Comparison of ENCODE assay signal across 8 mouse cellular contexts in the genomic region with DNA sequence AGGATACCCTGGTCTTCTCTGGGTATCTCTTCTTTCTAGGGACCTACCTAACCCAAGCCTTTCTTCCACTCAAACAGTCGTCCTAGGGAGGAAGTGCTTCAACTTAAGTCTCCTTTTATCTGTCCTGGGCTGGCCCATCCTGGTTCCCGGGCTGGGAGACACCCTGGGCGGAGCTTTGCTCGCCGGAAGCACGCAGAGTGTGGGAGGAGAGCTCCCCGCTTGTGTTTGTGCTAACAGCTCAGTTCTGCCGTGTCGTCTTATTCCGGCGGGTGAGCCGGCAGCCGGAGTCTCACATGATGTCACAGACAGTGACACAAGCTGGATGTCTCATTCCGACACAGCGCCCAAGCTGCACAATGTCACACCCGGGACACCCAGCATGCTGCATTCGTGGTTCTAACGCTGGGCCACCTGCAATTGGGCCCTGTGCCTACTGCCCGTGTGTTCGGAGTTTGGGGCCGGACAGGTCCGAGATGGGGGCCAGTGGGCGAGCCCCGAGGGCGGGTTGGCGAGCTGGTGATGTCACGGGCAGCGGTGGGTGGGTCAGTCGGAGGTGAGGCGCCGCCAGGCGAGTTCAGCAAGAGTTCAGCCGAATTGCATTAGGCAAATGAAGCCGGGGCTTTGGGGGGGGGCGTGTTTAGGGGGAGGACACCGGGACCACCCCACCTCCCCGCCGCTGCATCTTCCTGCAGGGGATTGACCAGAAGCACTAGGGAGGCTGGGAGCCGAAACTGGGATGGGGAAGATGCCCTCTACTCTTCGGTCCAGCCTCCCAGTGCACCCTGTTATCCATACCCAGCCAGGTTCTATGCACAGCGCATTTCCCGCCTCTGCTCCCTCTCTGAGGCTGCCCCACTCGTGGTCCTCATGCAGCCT. TPM values are rescaled to one million over a fixed set of nuclear protein-coding genes. Genes with fewer than 3 reads are reported as not detected.
DNase-seq lines count a peak whose midpoint lies in the region; ATAC-seq and TF ChIP-seq lines count a peak whose summit lies in the region.

No protein-coding gene starts in this region.

- peak; percentile 71 to 85 for DNase-seq in left cerebral cortex, postnatal 14 days (ENCODE audit: low spot score in 2 of 2)
- DNase-seq in left cerebral cortex, postnatal 4 days, result no peak
- DNase-seq in c-Kit-positive CD71-negative TER-119-negative erythroid progenitor cells, embryonic 14.5 days (ENCODE audit: low read depth), result peak; percentile 78
- DNase-seq in frontal cortex, postnatal 36 days (ENCODE audit: low spot score in 2 of 2), result peak; percentile 69 to 76
- DNase-seq in hindbrain, embryonic 14.5 days (ENCODE audit: low spot score), result peak; percentile 70
- DNase-seq in liver, adult 2 months (ENCODE audit: extremely low read depth, low read depth, low spot score), result peak; percentile 82
- peak; percentile 73 for DNase-seq in midbrain, postnatal 0 days (ENCODE audit: low spot score)
- DNase-seq in stomach, postnatal 0 days (ENCODE audit: low spot score), result peak; percentile 91

- H3K4me1 ChIP-seq in hindbrain, embryonic 14.5 days (replicated peaks; ENCODE audit: control insufficient read depth, insufficient read depth, low read length), result peaks cover 61% of the 10 kb centered on the region
- H3K4me1 ChIP-seq in liver, adult 2 months (ENCODE audit: control insufficient read depth, insufficient read depth, low read length), result peaks cover 26% of the 10 kb centered on the region
- peaks cover 30% of the 10 kb centered on the region for H3K4me1 ChIP-seq in midbrain, postnatal 0 days (ENCODE audit: insufficient read depth, low read length)
- H3K4me1 ChIP-seq in stomach, postnatal 0 days (replicated peaks; ENCODE audit: control insufficient read depth, insufficient read depth), result peaks cover 15% of the 10 kb centered on the region

- peak overlapping the region; percentile 90 for H3K27ac ChIP-seq in hindbrain, embryonic 14.5 days
- H3K27ac ChIP-seq in liver, adult 2 months (replicated peaks; ENCODE audit: insufficient read depth, low read depth, low read length), result peak overlapping the region; percentile 90
- H3K27ac ChIP-seq in midbrain, postnatal 0 days (ENCODE audit: low read depth, low read length), result no peak overlapping the region
- peak overlapping the region; percentile 92 for H3K27ac ChIP-seq in stomach, postnatal 0 days (replicated peaks)

- H3K27me3 ChIP-seq in hindbrain, embryonic 14.5 days (ENCODE audit: control insufficient read depth, insufficient read depth, low read length), result no peaks in the 10 kb centered on the region
- no peaks in the 10 kb centered on the region for H3K27me3 ChIP-seq in liver, adult 2 months (ENCODE audit: control insufficient read depth, insufficient read depth, low read length)
- no peaks in the 10 kb centered on the region for H3K27me3 ChIP-seq in midbrain, postnatal 0 days (ENCODE audit: insufficient read depth, low read length)
- no peaks in the 10 kb centered on the region for H3K27me3 ChIP-seq in stomach, postnatal 0 days (ENCODE audit: control insufficient read depth, insufficient read depth, low read length)

- H3K36me3 ChIP-seq in hindbrain, embryonic 14.5 days (replicated peaks; ENCODE audit: control insufficient read depth, insufficient read depth), result no peaks in the 10 kb centered on the region
- no peaks in the 10 kb centered on the region for H3K36me3 ChIP-seq in liver, adult 2 months (ENCODE audit: control insufficient read depth, insufficient read depth, low read length)
- H3K36me3 ChIP-seq in midbrain, postnatal 0 days (ENCODE audit: insufficient read depth, low read length), result no peaks in the 10 kb centered on the region
- H3K36me3 ChIP-seq in stomach, postnatal 0 days (ENCODE audit: control insufficient read depth, insufficient read depth, low read length), result no peaks in the 10 kb centered on the region

- TF ChIP-seq EP300 in stomach, postnatal 0 days (optimal IDR thresholded peaks at IDR 0.05), result no peak

- under 1% methylated on average over 42 of the region's 43 CpGs for WGBS in hindbrain, embryonic 14.5 days
- WGBS in liver, adult 2 months, result under 1% methylated on average over 42 of the region's 43 CpGs
- WGBS in midbrain, postnatal 0 days, result under 1% methylated on average over 43 of the region's 43 CpGs
- 2% methylated on average over 43 of the region's 43 CpGs for WGBS in stomach, postnatal 0 days

- H3K9me3 ChIP-seq in hindbrain, embryonic 14.5 days (ENCODE audit: control insufficient read depth, low read length), result no peaks in the 10 kb centered on the region
- no peaks in the 10 kb centered on the region for H3K9me3 ChIP-seq in midbrain, postnatal 0 days (ENCODE audit: low read length)
- H3K9me3 ChIP-seq in stomach, postnatal 0 days (ENCODE audit: control insufficient read depth, low read length), result no peaks in the 10 kb centered on the region

- peaks cover 6% of the 10 kb centered on the region; the same call in 1 of the 2 replicates for H3K79me2 ChIP-seq in liver, adult 2 months (ENCODE audit: control insufficient read depth, insufficient read depth, low read length)

- TF ChIP-seq CTCF in liver, adult 2 months (IDR thresholded peaks at IDR 0.05; ENCODE audit: low read depth, low read length), result 0 out of 2 replicates have a peak, but pooled peaks have one; percentile 2
- TF ChIP-seq CTCF in midbrain, postnatal 0 days (IDR thresholded peaks at IDR 0.05), result no peak
- TF ChIP-seq CTCF in stomach, postnatal 0 days (IDR thresholded peaks at IDR 0.05; ENCODE audit: low read depth), result 0 out of 2 replicates have a peak, but pooled peaks have one; percentile 15

- intact Hi-C loops in left cerebral cortex, postnatal 14 days (cut with DNase I), result no loop called here
- intact Hi-C loops in left cerebral cortex, postnatal 4 days (cut with DNase I), result no loop called here

- TF ChIP-seq POLR2A in liver, adult 2 months (IDR thresholded peaks at IDR 0.05; ENCODE audit: extremely low read depth, insufficient read depth, low read length), result peak; percentile 90

- ATAC-seq in hindbrain, embryonic 14.5 days (ENCODE audit: low FRiP score), result peak; percentile 22; the same call in 1 of the 2 replicates
- 0 out of 2 replicates have a peak, but pooled peaks have one; percentile 15 for ATAC-seq in midbrain, postnatal 0 days (ENCODE audit: low FRiP score)
- peak; percentile 69 for ATAC-seq in stomach, postnatal 0 days (ENCODE audit: low FRiP score, low TSS enrichment)

- peak overlapping the region; percentile 59 for H3K4me3 ChIP-seq in hindbrain, embryonic 14.5 days (replicated peaks; ENCODE audit: low read length)
- H3K4me3 ChIP-seq in liver, adult 2 months (ENCODE audit: insufficient read depth, low read depth, low read length), result peak overlapping the region; percentile 81
- peak overlapping the region; percentile 57 for H3K4me3 ChIP-seq in midbrain, postnatal 0 days (ENCODE audit: low read depth, low read length)
- H3K4me3 ChIP-seq in stomach, postnatal 0 days (ENCODE audit: low read depth, low read length), result peak overlapping the region; percentile 70

- peak overlapping the region; percentile 69 for H3K9ac ChIP-seq in hindbrain, embryonic 14.5 days
- peak overlapping the region; percentile 82 for H3K9ac ChIP-seq in liver, adult 2 months (ENCODE audit: low read depth, low read length)
- peak overlapping the region; percentile 65 for H3K9ac ChIP-seq in midbrain, postnatal 0 days (replicated peaks; ENCODE audit: low read length, poor library complexity, severe bottlenecking)
- peak overlapping the region; percentile 82 for H3K9ac ChIP-seq in stomach, postnatal 0 days (ENCODE audit: low read length)

- H3K4me2 ChIP-seq in hindbrain, embryonic 14.5 days (replicated peaks), result peak overlapping the region; percentile 98
- H3K4me2 ChIP-seq in midbrain, postnatal 0 days (ENCODE audit: low read depth, low read length, poor library complexity, severe bottlenecking), result peak overlapping the region; percentile 99
- H3K4me2 ChIP-seq in stomach, postnatal 0 days (replicated peaks; ENCODE audit: low read depth), result peak overlapping the region; percentile 99

RNA-seq across cellular contexts. Expression of gene Gjd3, which starts 23.1 kb away (rescaled TPM):
- total RNA-seq in left cerebral cortex, postnatal 14 days (2021), result 1 to 10 TPM; 2.8 to 3.1 TPM
- 1 to 10 TPM; 2.2 to 3.4 TPM for total RNA-seq in left cerebral cortex, postnatal 4 days (2021)
- 0.60 and 1.4 TPM in 2 replicates for polyA plus RNA-seq in hindbrain, embryonic 14.5 days (2014; fragmentation: Nextera tagmentation; extraction: Ambion mirVana)
- total RNA-seq in liver, adult 2 months (2014; rRNA removed), result not detected in 2 replicates
- 0.11 TPM in 1 of 2 replicates, not detected in the other for polyA plus RNA-seq in liver, adult 2 months (2012; rRNA removed)
- 3.0 and 5.1 TPM in 2 replicates for total RNA-seq in midbrain, postnatal 0 days (2014; rRNA removed)
- 4.5 and 5.1 TPM in 2 replicates for polyA plus RNA-seq in midbrain, postnatal 0 days (2015; fragmentation: Nextera tagmentation; extraction: Ambion mirVana)
- polyA plus RNA-seq in stomach, postnatal 0 days (2015; fragmentation: Nextera tagmentation; extraction: Ambion mirVana), result 1.9 and 2.1 TPM in 2 replicates

RNA-seq across cellular contexts. Expression of gene Rara, which starts 32.1 kb away (rescaled TPM):
- 10 to 100 TPM; 14.6 to 15.1 TPM for total RNA-seq in left cerebral cortex, postnatal 14 days (2021)
- total RNA-seq in left cerebral cortex, postnatal 4 days (2021), result 10 to 100 TPM; 20.3 to 21.5 TPM
- polyA plus RNA-seq in hindbrain, embryonic 14.5 days (2014; fragmentation: Nextera tagmentation; extraction: Ambion mirVana), result 18.4 and 18.7 TPM in 2 replicates
- total RNA-seq in liver, adult 2 months (2014; rRNA removed), result 3.7 and 4.5 TPM in 2 replicates
- polyA plus RNA-seq in liver, adult 2 months (2012; rRNA removed), result 14.1 and 14.6 TPM in 2 replicates
- 14.3 and 20.4 TPM in 2 replicates for total RNA-seq in midbrain, postnatal 0 days (2014; rRNA removed)
- 8.2 and 8.7 TPM in 2 replicates for polyA plus RNA-seq in midbrain, postnatal 0 days (2015; fragmentation: Nextera tagmentation; extraction: Ambion mirVana)
- polyA plus RNA-seq in stomach, postnatal 0 days (2015; fragmentation: Nextera tagmentation; extraction: Ambion mirVana), result 20.1 and 25.9 TPM in 2 replicates

RNA-seq across cellular contexts. Expression of gene Cdc6, which starts 52.1 kb away (rescaled TPM):
- total RNA-seq in left cerebral cortex, postnatal 14 days (2021), result under 1 TPM; 0.47 to 0.57 TPM
- total RNA-seq in left cerebral cortex, postnatal 4 days (2021), result 1 to 10 TPM; 1.4 to 1.8 TPM
- polyA plus RNA-seq in hindbrain, embryonic 14.5 days (2014; fragmentation: Nextera tagmentation; extraction: Ambion mirVana), result 4.3 and 5.2 TPM in 2 replicates
- 0.09 and 0.20 TPM in 2 replicates for total RNA-seq in liver, adult 2 months (2014; rRNA removed)
- polyA plus RNA-seq in liver, adult 2 months (2012; rRNA removed), result 0.07 TPM in 1 of 2 replicates, not detected in the other
- 0.19 and 0.44 TPM in 2 replicates for total RNA-seq in midbrain, postnatal 0 days (2014; rRNA removed)
- polyA plus RNA-seq in midbrain, postnatal 0 days (2015; fragmentation: Nextera tagmentation; extraction: Ambion mirVana), result 0.52 and 0.65 TPM in 2 replicates
- polyA plus RNA-seq in stomach, postnatal 0 days (2015; fragmentation: Nextera tagmentation; extraction: Ambion mirVana), result 6.6 and 7.0 TPM in 2 replicates

Comparison
In these comparisons a context has a peak if more than half of its experiments do, and no peak if none do; other contexts are left out.
1. ATAC-seq: peak in every context shown above with its lines; median percentile 69 in stomach, postnatal 0 days; 22 in hindbrain, embryonic 14.5 days; 15 in midbrain, postnatal 0 days.